Mouse (Mus musculus): ENCODE measurements at regions not wholly inside any gene's neighbourhood (a gene's known extent, or its start where the extent isn't known, plus 50 kb on each side); places are given as distances from the start of the nearest gene placed in this dataset.

DNA sequence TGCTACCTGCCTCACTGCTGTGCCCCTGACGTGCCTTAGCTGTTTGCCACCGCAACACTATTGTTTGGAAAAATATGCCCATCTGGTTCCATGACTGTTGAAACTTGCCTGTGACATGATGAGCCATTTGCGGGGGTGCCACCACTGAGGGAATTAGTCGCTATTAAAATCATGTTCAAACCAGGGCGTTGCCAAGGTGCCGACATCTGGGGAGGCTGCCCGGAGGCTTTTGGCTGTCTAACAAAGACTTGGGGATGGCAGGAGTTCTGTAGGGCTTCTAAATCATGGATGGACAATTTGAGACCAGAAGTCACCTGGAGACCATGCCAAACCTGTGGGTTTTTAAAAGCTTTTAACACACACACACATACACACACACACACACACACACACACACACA lies 100.5 kb upstream of the Arntl start:
- no peak for ATAC-seq (ENCODE audit: extremely low read depth, insufficient number of reproducible peaks, low FRiP score, poor library complexity, severe bottlenecking)

DNA sequence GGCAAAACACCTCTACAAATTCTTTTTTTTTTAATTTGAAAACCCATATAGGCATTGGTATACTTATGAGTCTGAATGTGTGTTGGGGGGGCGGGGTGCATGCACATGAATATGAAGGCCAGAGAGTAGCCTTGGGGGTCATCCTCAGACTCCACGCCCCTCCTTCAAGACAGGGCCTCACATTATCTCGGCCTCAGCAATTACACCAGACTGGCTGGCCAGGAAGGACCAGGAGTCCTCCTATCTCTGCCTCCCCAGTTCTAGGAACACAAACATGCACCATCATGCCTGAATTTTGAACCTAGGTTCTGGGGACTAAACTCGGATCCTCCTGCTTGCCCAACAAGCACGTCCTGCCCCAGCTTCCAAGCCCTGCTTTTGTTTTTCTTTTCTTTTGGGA lies 99.3 kb upstream of the Arntl start:
- ATAC-seq (ENCODE audit: extremely low read depth, insufficient number of reproducible peaks, low FRiP score, poor library complexity, severe bottlenecking) = no peak

DNA sequence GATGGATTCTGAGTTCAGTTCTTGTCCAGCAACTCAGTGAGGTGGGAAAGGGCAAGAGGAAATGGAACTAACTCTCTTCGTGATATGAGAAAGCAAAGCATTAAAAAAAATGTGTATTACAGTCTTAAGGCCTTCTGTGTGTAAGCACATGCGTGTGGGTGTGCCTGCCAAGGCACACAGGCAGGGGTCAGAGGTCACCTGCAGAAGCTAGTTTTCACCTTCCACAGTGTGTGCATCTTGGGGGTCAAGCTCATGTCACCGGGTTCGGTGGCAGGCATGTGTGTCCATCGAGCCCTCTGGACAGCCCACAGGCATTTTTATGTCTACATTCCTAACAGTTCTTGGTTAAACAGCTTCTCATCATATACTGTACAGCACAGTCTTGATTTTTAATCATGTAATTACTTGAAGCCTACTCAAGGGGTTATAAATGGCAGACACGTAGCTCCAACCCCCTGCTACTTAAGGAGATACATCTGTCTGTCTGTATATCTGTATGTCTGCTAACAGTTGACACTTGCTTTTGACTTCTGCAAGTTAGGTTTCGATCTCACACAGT lies 98.7 kb upstream of the Arntl start:
- ATAC-seq (ENCODE audit: extremely low read depth, insufficient number of reproducible peaks, low FRiP score, poor library complexity, severe bottlenecking) = no peak

DNA sequence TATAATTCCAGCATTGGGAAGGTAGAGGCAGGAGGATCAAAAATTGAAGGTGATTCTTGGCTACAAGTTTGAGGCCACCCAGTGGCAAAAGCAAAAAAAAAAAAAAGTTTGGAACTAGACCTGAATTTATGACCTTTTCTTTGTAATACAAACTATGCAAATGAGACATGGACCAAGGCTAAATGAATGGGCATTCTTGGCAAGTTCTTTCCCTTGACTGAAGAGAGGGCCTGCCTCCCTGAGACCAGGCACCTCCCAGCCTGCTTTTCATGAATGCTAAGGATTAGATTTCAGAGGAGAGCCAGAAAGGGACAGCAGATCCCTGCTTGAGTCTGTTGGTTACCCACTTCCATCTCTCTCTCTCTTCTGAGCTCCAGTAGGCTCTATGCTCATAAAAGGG lies 97.8 kb upstream of the Arntl start:
- ATAC-seq (ENCODE audit: extremely low read depth, insufficient number of reproducible peaks, low FRiP score, poor library complexity, severe bottlenecking) = no peak

DNA sequence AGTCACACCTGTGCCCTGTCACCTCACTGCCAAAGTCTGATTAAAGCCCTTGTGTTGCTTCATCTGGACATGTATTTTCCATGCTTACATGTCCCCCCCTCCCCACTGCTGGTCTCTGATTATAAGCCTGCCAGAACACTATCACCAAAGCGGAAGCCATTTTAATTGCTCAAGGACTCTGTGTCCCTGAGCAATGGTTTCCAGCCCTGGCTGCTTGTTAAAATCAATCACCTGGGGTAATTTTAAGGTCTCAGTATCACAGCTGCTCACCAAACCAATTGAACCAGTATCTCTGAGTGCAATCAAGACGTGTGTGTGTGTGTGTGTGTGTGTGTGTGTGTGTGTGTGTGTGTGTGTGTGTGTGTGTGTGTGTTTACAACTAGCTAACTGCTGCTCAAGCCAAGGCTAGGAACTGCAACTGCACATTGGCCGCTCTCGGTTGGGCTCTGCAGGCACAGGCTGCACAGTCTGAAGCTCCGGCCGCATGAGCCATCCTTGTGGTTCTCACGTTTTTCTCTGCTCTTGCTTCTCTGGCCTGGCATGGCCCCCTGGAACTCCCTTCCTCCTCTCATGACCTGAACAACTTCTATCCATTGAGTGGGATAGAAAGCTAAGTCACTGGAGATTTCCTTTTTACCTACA lies 96.3 kb upstream of the Arntl start:
- no peak for ATAC-seq (ENCODE audit: extremely low read depth, insufficient number of reproducible peaks, low FRiP score, poor library complexity, severe bottlenecking)

DNA sequence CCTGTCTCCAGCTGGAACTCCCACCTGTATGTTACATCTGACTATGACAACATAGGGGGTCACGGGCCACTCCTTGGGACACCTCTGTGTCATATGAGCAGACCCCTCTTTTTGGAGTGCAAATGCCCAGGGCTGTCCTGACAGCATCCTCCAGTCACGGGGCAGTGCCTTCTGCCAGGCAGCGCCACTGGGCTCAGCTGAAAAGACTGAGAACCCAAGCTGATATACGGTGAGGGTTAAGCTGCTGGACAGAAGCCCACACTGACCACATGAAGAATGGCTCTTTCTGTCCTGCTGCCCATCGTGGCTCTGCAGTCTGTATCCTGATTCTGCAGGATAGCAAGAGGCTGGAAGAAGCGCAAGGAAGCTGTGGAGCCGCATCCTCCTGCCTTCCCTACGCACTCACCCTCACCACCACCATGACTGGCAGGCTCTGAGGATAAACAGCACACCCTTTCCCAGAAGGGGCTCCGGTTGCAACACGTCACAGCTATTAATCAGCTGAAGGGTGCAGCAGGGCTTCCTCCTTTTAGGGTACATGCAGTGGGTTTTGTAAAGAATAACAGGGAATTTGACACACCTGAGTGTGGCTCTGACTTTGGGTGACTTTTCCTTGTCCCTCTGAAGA lies 93.9 kb upstream of the Arntl start:
- 0 out of 2 replicates have a peak, but pooled peaks have one; percentile 5 for ATAC-seq (ENCODE audit: extremely low read depth, insufficient number of reproducible peaks, low FRiP score, poor library complexity, severe bottlenecking)

DNA sequence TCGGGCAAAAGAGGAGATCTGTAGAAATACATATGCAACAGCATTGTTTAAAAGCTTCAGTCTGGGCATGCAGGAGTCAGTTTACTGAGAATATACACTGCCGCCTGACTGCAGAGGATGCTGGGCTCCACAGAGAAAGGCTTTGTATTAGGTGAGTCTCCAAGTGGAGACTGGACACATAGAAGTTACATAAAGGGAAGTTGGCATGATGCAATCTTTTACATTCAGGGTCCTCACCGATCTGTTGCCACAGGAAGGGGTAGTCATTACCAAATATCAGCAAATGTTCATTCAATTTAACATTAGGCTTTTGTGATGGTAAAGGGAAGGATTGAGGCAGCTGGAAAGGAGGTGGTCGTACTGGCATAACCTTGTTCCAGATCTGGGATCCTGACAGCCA lies 89.7 kb upstream of the Arntl start:
- ATAC-seq (ENCODE audit: extremely low read depth, insufficient number of reproducible peaks, low FRiP score, poor library complexity, severe bottlenecking) = no peak

DNA sequence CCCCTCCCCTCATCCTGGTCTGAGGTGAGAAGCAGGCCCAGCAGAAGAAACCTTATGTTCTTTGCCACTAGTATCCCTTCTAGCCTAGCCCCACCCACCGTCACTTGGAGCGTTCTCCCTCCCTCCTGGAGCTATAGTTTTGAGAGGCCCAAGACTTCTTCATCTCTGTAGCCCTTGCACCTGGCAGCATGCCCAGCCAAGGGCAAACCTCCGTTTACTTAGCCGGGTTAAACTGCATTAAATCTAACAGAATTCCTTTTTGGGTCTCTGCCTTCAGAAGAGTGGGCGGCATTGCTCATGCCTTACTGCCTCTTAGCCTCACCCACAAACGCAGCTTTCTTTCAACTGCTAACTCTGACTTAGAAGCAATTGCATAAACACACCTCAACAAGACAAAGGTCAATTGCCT lies 85.3 kb upstream of the Arntl start:
- no peak for ATAC-seq (ENCODE audit: extremely low read depth, insufficient number of reproducible peaks, low FRiP score, poor library complexity, severe bottlenecking)

DNA sequence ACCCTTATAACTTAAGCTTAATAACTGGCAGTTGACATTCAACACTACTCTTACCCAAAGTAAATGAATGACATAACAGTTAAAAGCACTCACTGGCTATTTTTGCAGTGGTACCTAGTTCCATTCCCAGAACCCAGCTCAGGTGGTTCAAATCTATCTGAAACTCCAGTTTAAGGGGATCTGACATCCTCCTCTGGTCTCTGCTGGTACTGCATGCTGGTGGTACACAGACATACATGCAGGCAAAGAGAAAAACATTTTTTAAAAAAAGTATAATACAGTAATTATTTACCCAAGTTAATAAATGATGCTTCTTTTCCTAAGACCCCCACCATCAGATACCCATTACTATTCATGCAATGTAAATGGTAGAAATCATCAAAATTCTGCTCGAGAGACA lies 81.3 kb upstream of the Arntl start:
- no peak for ATAC-seq (ENCODE audit: extremely low read depth, insufficient number of reproducible peaks, low FRiP score, poor library complexity, severe bottlenecking)

DNA sequence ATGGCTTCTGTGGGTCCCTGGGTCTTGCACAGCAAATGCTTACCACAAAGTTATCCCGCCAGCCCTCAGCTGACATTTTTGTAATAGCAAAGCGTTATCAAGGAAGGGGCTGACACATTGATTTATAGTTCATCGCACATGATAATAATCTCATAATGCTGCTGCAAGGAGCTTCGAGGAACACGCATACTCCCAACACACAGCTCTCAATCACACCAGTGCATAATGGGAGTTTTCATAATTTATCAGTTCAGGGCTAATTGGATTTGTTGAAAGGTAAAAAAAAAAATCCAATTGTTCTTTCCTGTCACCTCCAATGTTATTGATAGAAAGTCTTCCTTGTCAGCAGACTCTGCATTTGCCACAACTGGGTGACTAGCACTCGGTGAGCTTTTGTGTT lies 76.7 kb upstream of the Arntl start:
- ATAC-seq (ENCODE audit: extremely low read depth, insufficient number of reproducible peaks, low FRiP score, poor library complexity, severe bottlenecking) = no peak

DNA sequence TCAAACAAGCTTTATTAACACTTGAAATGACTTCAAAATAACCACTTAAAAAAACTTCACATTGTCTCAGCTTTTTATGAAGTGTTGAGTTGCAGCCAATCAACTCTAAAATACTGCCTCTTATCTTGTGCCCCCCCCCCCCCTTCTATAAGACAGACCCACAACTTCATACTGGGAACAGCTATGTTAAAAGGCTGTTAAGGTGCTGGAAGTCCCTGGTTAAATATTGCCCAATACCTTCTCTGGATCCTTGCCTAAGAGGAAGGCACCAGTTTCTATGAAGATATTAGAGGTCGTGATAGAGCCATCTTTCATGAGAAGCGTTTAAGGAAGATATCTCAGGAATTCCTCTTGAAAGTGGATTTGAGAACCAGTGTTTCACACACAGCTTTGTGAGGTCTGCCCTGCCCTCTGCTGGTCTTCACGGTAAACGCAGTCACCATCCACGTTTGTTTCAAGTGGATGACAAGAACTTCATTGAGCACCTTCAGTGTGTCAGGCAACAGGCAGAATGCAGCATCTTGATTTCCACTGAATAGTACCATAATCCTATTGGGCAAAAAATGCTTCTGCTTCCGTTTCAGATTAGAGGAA lies 75.2 kb upstream of the Arntl start:
- ATAC-seq (ENCODE audit: extremely low read depth, insufficient number of reproducible peaks, low FRiP score, poor library complexity, severe bottlenecking) = peak; percentile 58; the same call in 1 of the 2 replicates

DNA sequence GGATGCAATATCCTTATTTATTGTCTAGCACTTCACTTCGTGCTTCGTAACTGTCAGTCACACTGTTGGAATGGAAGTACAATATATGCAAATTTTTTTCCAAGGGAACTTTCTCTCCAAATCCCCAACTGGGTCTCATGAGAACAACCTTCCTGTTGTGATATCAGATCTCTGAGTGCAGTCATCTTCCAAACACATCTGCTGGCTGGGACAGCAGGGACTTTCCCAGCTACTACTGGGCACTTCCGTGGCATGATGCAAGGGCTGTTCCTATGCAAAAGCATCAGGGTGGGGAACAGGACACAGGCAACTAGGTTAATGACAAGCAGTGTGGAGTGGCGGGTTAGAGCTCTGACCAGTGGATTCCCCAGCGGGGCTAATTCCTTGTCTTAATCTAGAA lies 73.4 kb upstream of the Arntl start:
- no peak for ATAC-seq (ENCODE audit: extremely low read depth, insufficient number of reproducible peaks, low FRiP score, poor library complexity, severe bottlenecking)

DNA sequence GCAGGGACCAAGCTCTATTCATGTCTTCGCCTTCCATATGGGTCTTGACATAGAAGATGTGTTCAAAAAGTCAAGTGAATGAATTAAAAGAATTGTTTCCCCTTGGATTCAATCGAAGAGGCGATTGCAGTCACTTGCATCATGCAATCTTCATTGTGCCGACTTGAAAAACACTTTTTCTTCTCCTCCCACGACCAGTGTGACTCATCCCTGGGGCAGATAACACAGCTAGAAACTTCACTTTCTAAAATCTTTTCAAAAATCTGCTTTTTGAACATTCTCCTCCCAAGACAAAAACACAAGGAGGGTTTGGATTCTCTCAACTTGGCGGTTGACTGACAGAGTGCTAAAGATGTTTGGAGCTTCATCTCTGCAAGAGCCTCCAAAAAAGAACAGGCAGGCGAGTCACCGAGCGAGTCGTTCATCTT lies 67.2 kb upstream of the Arntl start:
- no peak for ATAC-seq (ENCODE audit: extremely low read depth, insufficient number of reproducible peaks, low FRiP score, poor library complexity, severe bottlenecking)

DNA sequence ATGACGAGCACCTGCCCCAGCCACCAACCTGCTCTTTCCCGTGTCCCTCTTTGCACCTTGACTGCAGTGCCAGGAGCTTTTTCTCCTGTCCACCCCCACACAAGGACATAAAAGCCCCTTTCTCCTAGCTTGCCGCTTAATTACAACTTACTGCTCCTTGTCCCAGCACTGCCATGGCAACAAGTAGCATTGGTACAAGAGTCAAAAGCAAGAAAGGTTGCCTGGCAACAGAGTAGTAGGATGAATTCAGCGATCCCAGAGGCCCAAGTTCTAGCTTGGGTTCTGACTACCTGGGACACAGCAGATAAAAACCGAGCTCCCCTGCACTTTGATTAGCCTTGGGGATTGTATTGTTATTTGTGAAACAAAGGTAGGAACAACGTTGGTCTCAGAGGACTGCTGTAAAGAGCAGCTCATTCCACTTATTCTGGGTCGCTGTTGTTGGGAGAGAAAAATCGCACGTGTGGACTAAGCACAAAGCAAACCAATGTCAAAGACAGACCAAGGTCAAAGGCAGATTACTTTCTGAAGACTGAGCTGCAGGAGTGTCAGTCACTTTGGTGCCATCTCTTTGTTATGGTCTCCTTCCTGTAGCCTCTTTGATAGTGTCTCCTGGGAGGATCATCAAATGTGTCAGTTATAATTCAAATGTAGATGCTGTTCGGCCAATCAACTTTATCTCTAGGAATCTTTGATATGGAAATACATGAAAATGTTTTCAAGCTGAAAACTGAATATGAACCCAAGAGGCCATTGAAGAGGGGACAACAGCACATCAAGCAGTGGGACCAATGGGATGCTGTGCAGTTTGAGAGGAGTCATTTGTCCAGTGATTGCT lies 65.2 kb upstream of the Arntl start:
- ATAC-seq (ENCODE audit: extremely low read depth, insufficient number of reproducible peaks, low FRiP score, poor library complexity, severe bottlenecking) = no peak

DNA sequence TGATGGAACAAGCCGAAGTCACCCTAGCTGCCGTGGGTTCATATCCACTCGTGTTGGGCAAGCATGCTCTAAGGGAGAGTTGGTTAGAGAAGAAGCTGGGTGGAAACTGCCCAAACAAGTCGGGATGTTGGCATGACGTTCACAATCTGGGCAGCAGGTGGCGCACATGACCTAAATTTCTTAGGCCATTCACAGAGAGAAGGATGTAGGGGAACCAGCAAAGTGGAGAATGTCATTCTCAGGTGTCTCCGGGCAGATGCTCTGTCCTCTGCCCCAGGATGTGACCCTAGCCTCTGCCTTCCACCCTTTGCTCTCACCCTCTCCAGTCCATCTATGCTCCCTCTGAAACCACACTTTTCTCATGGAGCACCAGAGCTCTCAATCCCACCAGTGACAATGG lies 63.7 kb upstream of the Arntl start:
- peak; percentile 54 for ATAC-seq (ENCODE audit: extremely low read depth, insufficient number of reproducible peaks, low FRiP score, poor library complexity, severe bottlenecking)

DNA sequence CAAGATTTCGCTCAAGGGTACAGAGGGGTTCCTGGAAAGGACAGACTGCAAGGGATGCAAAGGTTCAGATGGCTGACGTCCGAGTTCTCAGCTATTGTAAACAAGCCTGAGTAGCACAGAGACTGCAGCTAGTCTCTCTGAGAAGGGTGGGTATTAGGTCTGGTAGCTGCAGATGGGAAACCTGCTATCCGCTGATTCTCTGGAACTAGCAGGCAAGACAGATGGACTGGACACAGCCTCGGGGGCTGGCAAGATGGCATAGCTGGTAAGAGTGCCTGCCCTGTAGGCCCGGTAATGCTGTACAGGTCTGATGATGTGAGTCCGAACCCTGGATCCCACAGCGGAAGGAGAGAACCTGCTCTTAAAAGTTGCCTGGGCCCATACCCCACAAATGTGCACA lies 62.2 kb upstream of the Arntl start:
- ATAC-seq (ENCODE audit: extremely low read depth, insufficient number of reproducible peaks, low FRiP score, poor library complexity, severe bottlenecking) = no peak

DNA sequence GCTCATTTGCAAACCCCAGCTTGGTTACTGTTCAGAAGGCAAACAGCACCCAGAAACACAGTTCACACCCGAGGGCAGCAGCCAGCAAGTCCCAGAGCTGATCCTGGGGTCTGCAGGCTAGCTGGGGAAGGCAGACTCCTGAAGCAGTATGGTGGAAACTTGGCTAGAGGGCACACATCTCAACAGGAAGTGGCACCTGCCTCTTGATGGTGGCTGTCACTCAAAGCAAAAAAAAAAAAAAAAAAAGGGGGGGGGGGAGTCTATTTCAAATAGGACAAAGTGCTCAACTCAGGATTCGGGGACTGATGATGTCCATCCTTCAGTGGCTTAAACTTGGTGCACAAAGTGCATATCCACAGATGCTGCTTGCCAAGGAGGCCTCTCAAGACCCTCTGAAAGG lies 61.2 kb upstream of the Arntl start:
- ATAC-seq (ENCODE audit: extremely low read depth, insufficient number of reproducible peaks, low FRiP score, poor library complexity, severe bottlenecking) = no peak

DNA sequence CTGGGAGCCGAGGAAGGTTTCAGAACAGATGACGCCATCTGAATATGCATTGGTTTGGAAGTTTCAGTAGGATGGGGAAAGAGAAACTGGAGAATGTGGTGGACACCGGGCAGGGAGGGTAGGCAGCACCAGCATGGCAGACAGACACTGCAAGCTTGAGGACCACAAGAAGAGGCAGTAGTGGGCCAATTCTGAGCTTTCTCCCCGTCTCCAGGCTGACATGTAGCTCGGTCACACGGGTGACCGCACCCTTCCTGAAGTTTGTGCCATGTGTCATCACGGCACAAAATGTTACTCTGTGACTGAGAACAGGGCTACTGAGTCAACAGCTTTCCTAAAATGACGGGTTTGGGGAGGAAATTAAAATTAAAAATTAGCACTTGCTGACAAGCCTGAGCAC lies 60.7 kb upstream of the Arntl start:
- no peak for ATAC-seq (ENCODE audit: extremely low read depth, insufficient number of reproducible peaks, low FRiP score, poor library complexity, severe bottlenecking)

Measured in neutrophil, adult 5-6 weeks (primary cell).